Mouse (Mus musculus) erythroid progenitor cell, adult 5-6 weeks (primary cell): ENCODE data around the gene Havcr2. TPM values are rescaled to one million over a fixed set of nuclear protein-coding genes. Genes with fewer than 3 reads are reported as not detected.
"Not testable (repeated sequence)": the region's sequence is repeated elsewhere in the genome, so short reads cannot be mapped to it uniquely, and the experiment has no call there.

Experiments used
- ATAC-seq: replicated peaks from 2 replicates; pipeline ENCODE4 v1.8.0; 2016; ENCODE audit warnings: moderate number of reproducible peaks, mild to moderate bottlenecking, moderate TSS enrichment, inconsistent platforms; ENCODE audit not compliant: poor library complexity, low FRiP score, severe bottlenecking
- total RNA-seq, 2 experiments: library from RNA; stranded (forward) in 1 of 2; stranded (reverse) in 1 of 2; fragments of 150-400 nt in 1 of 2; fragments of 186-747, 209-891 nt in 1 of 2; gene quantifications; 2 replicates each; pipeline versions ENCODE4 v1.2.3 to v1.2.4; 2015 to 2017; ENCODE audit warnings: low replicate concordance in 2 of 2

The Havcr2 gene
- total RNA-seq (2015; ENCODE audit: low replicate concordance) (2.1 TPM in 1 of 2 replicates, not detected in the other), total RNA-seq (2017; ENCODE audit: low replicate concordance) (1.5 and 2.5 TPM in 2 replicates)

- ATAC-seq = 0 out of 2 replicates have a peak, but pooled peaks have one; percentile 56
Observed at GRCm38 (mm10) chr11:46454453-46455045, at the start of gene Havcr2. TSS of gene Havcr2 (plus strand) at chr11:46454935.

GRCm38 (mm10) chr11:46404986-46405385 is 49.7 kb upstream of the Havcr2 start:
- ATAC-seq = no peak

DNA sequence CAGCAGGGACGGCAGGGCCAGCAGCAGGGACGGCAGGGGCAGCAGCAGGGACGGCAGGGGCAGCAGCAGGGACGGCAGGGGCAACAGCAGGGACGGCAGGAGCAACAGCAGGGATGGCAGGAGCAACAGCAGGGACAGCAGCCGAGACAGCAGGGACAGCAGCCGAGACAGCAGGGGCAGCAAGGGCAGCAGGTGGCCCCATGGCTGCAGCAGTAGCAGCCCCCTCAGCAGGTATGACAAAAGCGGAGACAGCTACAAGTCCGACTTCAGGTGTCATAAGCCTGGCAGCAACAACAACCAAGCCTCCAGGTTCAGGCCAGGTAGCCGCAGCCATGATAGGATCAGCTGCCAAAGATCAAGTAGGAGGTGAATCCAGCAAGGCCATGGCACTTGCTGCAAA is 48.0 kb upstream of the Havcr2 start:
- ATAC-seq = no peak

DNA sequence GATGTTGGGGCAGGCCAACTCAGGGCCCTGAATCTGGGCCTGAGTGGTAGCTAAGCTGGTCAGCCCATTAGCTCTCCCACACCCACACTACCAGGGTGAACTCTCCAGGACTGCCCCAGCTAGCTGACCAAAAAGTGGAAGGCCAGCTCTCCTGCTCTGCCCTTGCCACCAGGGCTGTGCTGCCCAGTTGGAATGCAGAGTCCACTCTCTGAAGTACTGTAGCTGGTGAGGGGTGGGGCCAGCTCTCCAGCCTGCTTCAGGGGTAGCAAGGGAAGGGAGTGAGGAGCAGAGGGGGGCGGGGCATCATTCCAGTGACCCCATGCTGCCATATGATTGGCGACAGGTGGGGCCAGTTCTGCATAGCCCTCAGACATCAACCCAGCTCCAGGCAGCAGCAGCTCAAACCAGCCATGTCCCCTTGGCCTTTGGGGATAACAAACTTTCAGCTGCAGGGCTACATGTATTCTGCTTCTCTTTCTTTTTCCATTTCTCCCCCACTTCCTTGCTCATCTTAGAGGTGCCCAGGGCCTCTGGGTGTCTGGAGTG is 44.6 kb upstream of the Havcr2 start:
- ATAC-seq = no peak

DNA sequence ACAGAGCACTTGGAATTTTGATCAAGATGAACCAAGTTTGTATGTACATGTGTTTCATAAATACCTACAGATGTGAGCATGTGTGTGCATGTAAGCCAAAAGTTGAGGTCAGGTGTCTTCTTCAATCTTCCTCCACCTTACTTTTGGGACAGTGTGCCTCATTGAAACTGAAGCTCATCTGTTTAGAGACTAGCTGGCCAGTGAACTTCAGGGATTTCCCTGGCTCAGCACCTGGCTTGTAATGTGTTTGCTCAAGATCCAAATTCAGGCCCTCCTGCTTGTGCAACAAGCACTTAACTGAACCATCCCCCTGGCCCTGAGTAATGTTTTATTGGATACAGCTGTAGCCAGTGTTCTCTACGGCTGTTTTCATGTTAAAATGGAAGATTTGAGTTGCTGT is 36.3 kb upstream of the Havcr2 start:
- no peak for ATAC-seq

- ATAC-seq = no peak
Observed at GRCm38 (mm10) chr11:46418860-46419259, 35.9 kb upstream of the Havcr2 start.

- no peak for ATAC-seq
Observed at GRCm38 (mm10) chr11:46421086-46421888, 33.4 kb upstream of the Havcr2 start.

DNA sequence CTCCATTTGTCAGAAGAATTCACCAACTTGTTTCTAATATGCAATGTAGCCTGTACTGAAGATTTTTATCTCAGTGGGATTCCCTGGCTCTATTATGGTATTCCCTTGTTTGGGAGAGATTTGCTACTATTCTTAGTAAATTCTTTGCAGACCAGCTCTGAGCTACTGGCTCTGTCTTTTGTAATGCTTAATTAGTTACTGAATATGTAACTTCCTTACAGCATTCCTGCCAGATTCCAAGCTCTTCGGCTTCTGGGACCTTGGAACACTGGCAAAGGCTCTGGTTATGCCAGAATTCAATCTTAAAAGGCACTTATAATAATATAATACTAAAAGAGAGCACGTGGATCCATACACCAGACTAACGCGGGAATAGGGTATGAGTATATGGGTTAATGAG is 26.6 kb upstream of the Havcr2 start:
- not testable (repeated sequence) for ATAC-seq

GRCm38 (mm10) chr11:46430123-46430522 is 24.6 kb upstream of the Havcr2 start:
- no peak for ATAC-seq

- peak; percentile 88 for ATAC-seq
Observed at GRCm38 (mm10) chr11:46431129-46431528, 23.6 kb upstream of the Havcr2 start.

DNA sequence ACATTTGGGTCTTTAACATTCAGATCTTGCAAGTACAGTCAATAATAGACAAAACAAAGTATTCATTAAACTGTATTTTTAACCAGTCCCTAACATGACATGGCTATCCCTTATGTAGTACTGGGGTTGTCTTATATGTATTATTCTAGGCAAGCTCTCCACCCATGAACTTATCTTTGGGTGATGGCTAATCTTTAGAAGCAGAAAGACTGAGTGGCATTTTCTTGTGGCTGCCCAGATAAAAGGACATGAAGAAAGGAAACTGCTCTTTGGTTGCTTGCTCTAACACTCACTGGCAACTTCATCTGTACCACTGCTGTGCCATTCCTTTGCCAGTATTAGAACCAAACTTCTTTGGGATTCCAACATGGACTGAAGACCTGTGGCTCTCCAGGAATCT is 19.4 kb upstream of the Havcr2 start:
- no peak for ATAC-seq

- peak; percentile 90 for ATAC-seq
Observed at GRCm38 (mm10) chr11:46436760-46437458, 17.8 kb upstream of the Havcr2 start, which contains the start of gene Med7. TSS of gene Med7 (plus strand) at chr11:46436925.

- ATAC-seq = peak; percentile 66
Observed at GRCm38 (mm10) chr11:46437459-46438000, 17.2 kb upstream of the Havcr2 start.

GRCm38 (mm10) chr11:46439005-46439543 is 15.7 kb upstream of the Havcr2 start:
- no peak for ATAC-seq

GRCm38 (mm10) chr11:46441774-46442173 is 13.0 kb upstream of the Havcr2 start:
- peak; percentile 54 for ATAC-seq

DNA sequence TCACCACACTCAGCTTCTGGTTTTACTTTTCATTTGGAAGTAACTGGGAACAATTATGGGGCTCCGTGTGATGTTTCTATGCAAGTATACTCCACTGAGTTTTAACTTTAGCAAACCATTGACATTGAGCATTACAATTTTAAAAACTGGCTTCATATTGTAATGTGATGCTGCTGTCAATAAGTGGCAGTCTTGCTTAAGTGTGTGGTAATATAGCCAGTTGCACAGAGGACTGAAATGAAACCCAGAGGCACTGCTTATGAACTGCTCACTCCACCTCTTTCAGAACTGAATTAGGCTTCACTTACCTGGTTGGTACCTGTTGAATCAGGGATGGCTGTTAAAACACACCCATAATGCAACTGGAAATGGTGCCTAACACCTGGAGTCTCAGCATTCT is 11.6 kb upstream of the Havcr2 start:
- no peak for ATAC-seq

DNA sequence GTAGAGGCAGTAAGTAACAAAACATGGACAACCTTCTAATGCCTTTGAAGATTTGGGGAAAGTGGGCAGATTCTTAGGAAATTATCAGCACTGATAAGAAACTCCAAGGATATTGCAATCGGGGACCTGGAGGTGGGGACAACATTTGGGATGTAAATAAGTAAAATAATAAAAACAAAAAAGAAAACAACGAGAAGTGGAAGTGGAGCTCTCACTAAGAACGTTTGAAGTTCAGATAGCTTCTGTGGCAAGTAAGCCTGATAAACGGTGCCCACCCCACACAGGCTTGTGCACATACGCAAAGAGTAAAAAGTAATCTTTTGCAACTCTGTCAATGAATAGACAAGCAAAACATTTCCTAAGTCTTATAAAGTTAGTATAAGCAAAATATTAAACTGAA is 10.8 kb upstream of the Havcr2 start:
- ATAC-seq = no peak

DNA sequence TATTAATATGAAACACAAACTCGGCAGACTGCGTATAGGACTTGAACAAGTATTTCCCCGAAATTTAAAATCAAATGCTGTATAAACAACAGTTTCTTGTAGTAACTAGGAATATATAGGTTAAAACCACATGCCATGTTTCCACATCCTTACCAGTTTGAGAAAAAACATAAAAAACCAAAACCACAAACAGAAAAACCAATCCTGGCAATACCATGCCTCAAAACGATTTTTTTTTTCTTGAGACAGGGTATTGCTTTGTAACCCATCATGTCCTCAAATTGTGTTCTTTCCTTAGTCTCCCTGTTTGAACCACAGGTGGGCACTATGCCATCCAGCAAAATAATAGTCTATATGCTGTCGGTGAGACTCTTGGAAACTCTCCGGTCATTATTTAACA is 8.6 kb upstream of the Havcr2 start:
- ATAC-seq = no peak

DNA sequence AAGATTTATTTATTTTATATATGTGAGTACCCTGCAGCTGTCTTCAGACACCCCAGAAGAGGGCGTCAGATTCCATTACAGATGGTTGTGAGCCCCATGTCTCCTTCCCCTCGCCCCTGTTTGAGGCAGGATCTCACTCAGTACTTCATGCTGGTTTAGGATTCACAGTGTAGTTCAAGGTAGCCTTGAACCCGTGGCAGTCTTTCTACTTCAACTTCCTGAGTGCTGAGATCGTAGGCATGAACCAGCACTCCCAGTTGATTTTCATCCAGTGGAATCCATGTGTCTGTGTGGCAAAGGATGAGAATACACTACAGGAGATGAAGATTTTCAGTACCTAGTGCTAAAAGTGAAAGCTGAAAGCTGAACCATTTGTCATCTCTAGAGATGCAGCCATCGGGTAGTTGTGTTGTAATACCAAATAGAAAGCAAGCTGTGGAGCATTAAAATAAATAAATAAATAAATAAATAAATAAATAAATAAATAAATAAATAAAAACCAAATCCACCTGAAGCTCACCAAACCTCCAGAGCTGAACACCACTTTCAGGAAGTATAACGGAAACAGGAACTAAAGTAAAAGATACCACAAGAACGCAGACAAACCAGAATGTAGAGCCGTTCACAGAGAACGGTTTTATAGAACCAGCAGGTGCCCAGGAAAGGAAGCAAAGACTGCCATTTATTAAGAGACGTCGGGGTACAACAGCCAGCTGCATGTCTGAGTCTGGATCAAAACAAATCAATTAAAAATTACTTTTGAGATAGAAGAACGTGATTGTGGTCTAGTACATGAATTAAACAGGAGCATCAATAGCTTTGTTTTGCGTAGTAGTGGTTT is 6.9 kb upstream of the Havcr2 start:
- no peak for ATAC-seq
